Mouse (Mus musculus): ENCODE results near the gene Nup160. TPM values are rescaled to one million over a fixed set of nuclear protein-coding genes. Genes with fewer than 3 reads are reported as not detected.

The Nup160 gene
- polyA plus RNA-seq, 1 experiment, result 7.8 TPM

- TF ChIP-seq E2F4 (IDR thresholded peaks at IDR 0.05; ENCODE audit: insufficient read depth), result no peak
- no peak for TF ChIP-seq SRF (IDR thresholded peaks at IDR 0.05; ENCODE audit: control insufficient read depth, insufficient read length, low read depth)
- TF ChIP-seq MYOG (IDR thresholded peaks at IDR 0.05; ENCODE audit: control insufficient read depth in 1 of 3, insufficient read depth in 1 of 3, insufficient read length in 2 of 3, low read depth in 2 of 3), result no peak
- no peak for TF ChIP-seq CEBPB (IDR thresholded peaks at IDR 0.05; ENCODE audit: insufficient read depth, poor library complexity, severe bottlenecking)
- TF ChIP-seq TCF12 (IDR thresholded peaks at IDR 0.05; ENCODE audit: insufficient read depth, poor library complexity, severe bottlenecking), result no peak
- no peak for TF ChIP-seq TCF3 (IDR thresholded peaks at IDR 0.05; ENCODE audit: insufficient read length, low read depth)
- TF ChIP-seq REST (IDR thresholded peaks at IDR 0.05; ENCODE audit: insufficient read depth, insufficient read length), result no peak
- no peak for TF ChIP-seq POLR2AphosphoS2 (IDR thresholded peaks at IDR 0.05; ENCODE audit: insufficient read length, low read depth)
- no peak for TF ChIP-seq MAX (IDR thresholded peaks at IDR 0.05; ENCODE audit: low read depth)
- no peak for TF ChIP-seq POLR2A (IDR thresholded peaks at IDR 0.05; ENCODE audit: insufficient read length, low read depth)
- no peak for TF ChIP-seq USF1 (IDR thresholded peaks at IDR 0.05; ENCODE audit: low read depth)
- TF ChIP-seq MYOD1 (IDR thresholded peaks at IDR 0.05; ENCODE audit: control insufficient read depth in 1 of 3, insufficient read length in 2 of 3, low read depth in 2 of 3), result no peak
These were observed 62.9 kb downstream of the Nup160 start for GRCm38 (mm10) chr2:90739921-90740320.

GRCm38 (mm10) chr2:90744285-90745052, 67.5 kb downstream of the Nup160 start:
- Histone ChIP-seq H3K4me3 (peak overlapping the region; percentile 62), H3K27me3 (ENCODE audit: control insufficient read depth, insufficient read depth, insufficient read length) (no peaks in the 10 kb centered on the region), H3ac (ENCODE audit: control insufficient read depth, insufficient read length) (no peak overlapping the region), H3K79me2 (ENCODE audit: control insufficient read depth, insufficient read depth) (peaks cover 36% of the 10 kb centered on the region), H3K4me2 (ENCODE audit: low read depth) (peak overlapping the region; percentile 72), H3K36me3 (ENCODE audit: control insufficient read depth, insufficient read depth) (peaks cover 3% of the 10 kb centered on the region)
- TF ChIP-seq TCF3 (IDR thresholded peaks at IDR 0.05; ENCODE audit: insufficient read length, low read depth) (no peak), POLR2A (IDR thresholded peaks at IDR 0.05; ENCODE audit: insufficient read length, low read depth) (no peak), SRF (IDR thresholded peaks at IDR 0.05; ENCODE audit: control insufficient read depth, insufficient read length, low read depth) (no peak), USF1 (IDR thresholded peaks at IDR 0.05; ENCODE audit: low read depth) (no peak), TCF12 (IDR thresholded peaks at IDR 0.05; ENCODE audit: insufficient read depth, poor library complexity, severe bottlenecking) (no peak), MYOG (IDR thresholded peaks at IDR 0.05; ENCODE audit: control insufficient read depth in 1 of 3, insufficient read depth in 1 of 3, insufficient read length in 2 of 3, low read depth in 2 of 3) (no peak), MYOD1 (IDR thresholded peaks at IDR 0.05; ENCODE audit: control insufficient read depth in 1 of 3, insufficient read length in 2 of 3, low read depth in 2 of 3) (no peak)

More at GRCm38 (mm10) chr2:90739921-90740320, 62.9 kb downstream of the Nup160 start:
- no peak overlapping the region for H3ac ChIP-seq (ENCODE audit: control insufficient read depth, insufficient read length)
- H3K4me3 ChIP-seq, result no peak overlapping the region
- H3K36me3 ChIP-seq (ENCODE audit: control insufficient read depth, insufficient read depth), result peaks cover 35% of the 10 kb centered on the region
- H3K27me3 ChIP-seq (ENCODE audit: control insufficient read depth, insufficient read depth, insufficient read length), result no peaks in the 10 kb centered on the region
- H3K79me2 ChIP-seq (ENCODE audit: control insufficient read depth, insufficient read depth), result no peaks in the 10 kb centered on the region
- no peak overlapping the region for H3K4me2 ChIP-seq (ENCODE audit: low read depth)

- Histone ChIP-seq H3ac (ENCODE audit: control insufficient read depth, insufficient read length) (peak within 1 kb of the TSS; percentile 17), H3K4me3 (peak within 1 kb of the TSS; percentile 62), H3K4me2 (ENCODE audit: low read depth) (peak within 1 kb of the TSS; percentile 89), H3K27me3 (ENCODE audit: control insufficient read depth, insufficient read depth, insufficient read length) (no peaks in the 10 kb centered on the region), H3K36me3 (ENCODE audit: control insufficient read depth, insufficient read depth) (peaks cover 9% of the 10 kb centered on the region), H3K79me2 (ENCODE audit: control insufficient read depth, insufficient read depth) (peaks cover 43% of the 10 kb centered on the region)
- TF ChIP-seq SRF (IDR thresholded peaks at IDR 0.05; ENCODE audit: control insufficient read depth, insufficient read length, low read depth) (peak; percentile 73), POLR2A (IDR thresholded peaks at IDR 0.05; ENCODE audit: insufficient read length, low read depth) (peak; percentile 66), USF1 (IDR thresholded peaks at IDR 0.05; ENCODE audit: low read depth) (no peak), MAX (IDR thresholded peaks at IDR 0.05; ENCODE audit: low read depth) (peak; percentile 89), E2F4 (IDR thresholded peaks at IDR 0.05; ENCODE audit: insufficient read depth) (no peak), MYOD1 (IDR thresholded peaks at IDR 0.05; ENCODE audit: control insufficient read depth in 1 of 3, insufficient read length in 2 of 3, low read depth in 2 of 3) (no peak), POLR2AphosphoS2 (IDR thresholded peaks at IDR 0.05; ENCODE audit: insufficient read length, low read depth) (peak; percentile 54), CEBPB (IDR thresholded peaks at IDR 0.05; ENCODE audit: insufficient read depth, poor library complexity, severe bottlenecking) (peak; percentile 35; the same call in 1 of the 2 replicates), TCF12 (IDR thresholded peaks at IDR 0.05; ENCODE audit: insufficient read depth, poor library complexity, severe bottlenecking) (no peak), REST (IDR thresholded peaks at IDR 0.05; ENCODE audit: insufficient read depth, insufficient read length) (no peak)
These were observed 68.2 kb downstream of the Nup160 start, which contains the start of gene Fnbp4 for GRCm38 (mm10) chr2:90745053-90745678. Fnbp4 (plus strand) TSS chr2:90745370.

GRCm38 (mm10) chr2:90745740-90746537, 68.9 kb downstream of the Nup160 start:
- no peak for TF ChIP-seq MYOG (IDR thresholded peaks at IDR 0.05; ENCODE audit: control insufficient read depth in 1 of 3, insufficient read depth in 1 of 3, insufficient read length in 2 of 3, low read depth in 2 of 3)
- Histone ChIP-seq H3K79me2 (ENCODE audit: control insufficient read depth, insufficient read depth) (peaks cover 51% of the 10 kb centered on the region), H3ac (ENCODE audit: control insufficient read depth, insufficient read length) (peak overlapping the region; percentile 17), H3K36me3 (ENCODE audit: control insufficient read depth, insufficient read depth) (peaks cover 16% of the 10 kb centered on the region), H3K4me3 (peak overlapping the region; percentile 62), H3K27me3 (ENCODE audit: control insufficient read depth, insufficient read depth, insufficient read length) (no peaks in the 10 kb centered on the region), H3K4me2 (ENCODE audit: low read depth) (peak overlapping the region; percentile 89)
